Mouse (Mus musculus): ENCODE results near the gene Ogfod1. TPM values are rescaled to one million over a fixed set of nuclear protein-coding genes. Genes with fewer than 3 reads are reported as not detected.
A peak's percentile ranks its signal among the peaks of the same experiment; 100 is the strongest.

The Ogfod1 gene
- 10 to 100 TPM; 23.0 to 31.3 (median 27.4) TPM for total RNA-seq (2022)

DNA sequence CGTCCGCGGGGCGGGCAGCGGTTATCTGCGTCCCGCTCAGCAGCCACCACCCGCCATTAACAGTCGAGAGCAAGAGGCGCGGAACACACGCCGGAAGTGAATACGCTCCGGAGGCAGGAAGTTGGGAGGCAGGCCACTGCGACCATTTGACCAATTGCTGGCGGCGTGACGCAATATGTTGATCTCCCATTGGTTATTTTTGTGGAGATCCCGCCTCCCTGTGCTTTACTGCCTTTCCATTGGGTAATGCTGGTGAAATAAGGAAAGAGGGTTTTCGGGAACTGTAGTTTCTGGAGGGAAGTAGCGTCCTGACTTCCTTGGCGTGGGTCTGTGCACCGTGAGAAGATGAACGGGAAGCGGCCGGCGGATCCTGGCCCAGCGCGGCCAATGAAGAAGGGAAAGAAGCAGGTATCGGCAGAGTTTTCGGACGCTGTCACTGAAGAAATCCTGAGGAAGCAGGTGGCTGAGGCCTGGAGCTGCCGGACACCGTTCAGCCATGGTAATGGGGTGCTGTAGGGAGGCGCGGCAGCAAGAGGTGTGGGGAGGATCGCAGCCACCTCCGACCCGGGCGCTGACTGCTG lies at the start of gene Ogfod1, which contains the start of gene Nudt21:
Ogfod1 (plus strand) TSS at position 255 of the 581 bp plus-strand sequence.
Nudt21 (minus strand) TSS at position 88 of the 581 bp plus-strand sequence.
- peak; percentile 94 for DNase-seq

DNA sequence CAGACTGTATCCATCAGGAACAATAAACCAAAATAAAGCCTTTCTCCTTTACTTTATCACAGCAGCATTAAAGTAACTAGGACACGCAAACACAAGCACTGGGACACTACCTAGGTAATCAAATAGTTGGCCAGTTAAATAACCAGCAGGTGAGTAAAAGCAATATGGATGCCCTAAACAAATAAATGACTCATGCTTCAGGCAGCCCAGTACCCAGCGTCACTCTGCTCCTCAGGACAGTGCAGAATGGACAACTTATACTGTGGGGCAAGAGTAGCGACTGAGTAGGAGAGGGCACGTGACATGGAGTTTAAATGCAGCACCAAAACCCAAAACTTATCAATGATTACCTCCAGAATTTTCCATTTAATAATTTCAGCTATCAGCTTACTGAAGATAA lies 47.3 kb upstream of the Ogfod1 start:
- DNase-seq: no peak

DNA sequence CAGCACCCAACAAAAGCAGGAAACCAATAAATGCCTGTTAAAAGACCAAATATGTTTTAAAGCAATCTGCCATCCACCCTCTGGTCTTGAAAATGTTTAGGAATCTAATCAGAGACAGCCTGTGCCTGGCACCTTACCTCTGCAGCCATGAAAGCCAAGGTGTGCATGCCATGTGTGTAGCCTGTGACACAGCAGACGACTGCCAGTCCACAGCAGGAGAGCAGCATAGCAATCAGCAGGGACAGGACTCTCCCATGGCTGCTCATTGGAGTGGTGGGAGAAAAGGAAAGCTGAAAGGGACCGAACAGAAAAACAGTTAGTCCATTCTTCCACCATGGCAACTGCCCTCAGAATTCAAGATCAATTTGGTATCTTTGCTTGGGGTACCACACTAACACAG lies 38.0 kb upstream of the Ogfod1 start:
- DNase-seq: no peak

DNA sequence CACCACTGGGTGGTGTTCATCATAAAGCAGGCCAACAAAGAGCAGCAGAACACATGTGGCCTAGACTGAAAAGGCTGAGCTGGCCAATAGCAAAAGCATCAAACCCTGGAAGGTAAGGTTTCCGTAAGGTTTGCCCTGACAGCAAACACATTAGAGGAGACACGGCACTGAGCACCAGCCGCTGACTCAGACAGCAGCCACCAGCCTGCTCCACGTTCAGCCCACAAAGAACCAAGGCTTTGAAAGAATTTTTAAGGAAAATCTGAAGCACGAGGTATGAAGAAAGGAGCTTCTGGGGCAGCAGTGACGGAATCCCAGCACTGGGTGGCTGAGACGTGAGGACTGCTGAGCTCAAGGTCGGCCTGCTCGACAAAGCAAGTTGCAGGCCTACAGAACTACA lies 32.9 kb upstream of the Ogfod1 start:
- no peak for DNase-seq

DNA sequence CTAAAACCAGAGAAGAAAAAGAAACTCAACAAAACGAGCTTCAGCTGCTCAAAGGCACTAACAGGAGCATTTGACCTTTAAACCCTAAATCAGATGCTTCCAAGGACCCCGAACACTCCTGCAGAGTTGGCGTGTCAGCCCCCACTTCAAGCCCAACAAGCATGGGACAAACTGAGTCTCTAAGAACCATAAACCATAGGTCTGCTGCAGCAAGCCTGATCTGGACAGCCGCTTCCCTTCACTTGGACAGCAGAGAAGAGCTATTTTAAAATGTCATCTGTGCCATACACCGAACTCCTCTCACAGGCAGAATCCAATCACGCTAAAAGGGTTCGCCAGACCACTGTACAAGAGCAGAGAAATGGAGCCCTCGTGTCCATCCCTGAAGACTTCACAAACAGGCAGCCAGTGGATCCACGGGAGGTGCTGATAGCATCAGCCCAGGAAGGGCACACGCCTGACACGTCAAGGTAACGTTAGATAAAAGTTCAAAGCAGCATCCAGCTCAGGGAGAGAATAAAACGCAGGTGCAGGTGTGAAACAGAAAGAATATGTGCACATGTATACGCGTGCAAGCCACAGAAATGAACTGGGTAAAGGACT lies 27.7 kb upstream of the Ogfod1 start:
- DNase-seq: no peak

DNA sequence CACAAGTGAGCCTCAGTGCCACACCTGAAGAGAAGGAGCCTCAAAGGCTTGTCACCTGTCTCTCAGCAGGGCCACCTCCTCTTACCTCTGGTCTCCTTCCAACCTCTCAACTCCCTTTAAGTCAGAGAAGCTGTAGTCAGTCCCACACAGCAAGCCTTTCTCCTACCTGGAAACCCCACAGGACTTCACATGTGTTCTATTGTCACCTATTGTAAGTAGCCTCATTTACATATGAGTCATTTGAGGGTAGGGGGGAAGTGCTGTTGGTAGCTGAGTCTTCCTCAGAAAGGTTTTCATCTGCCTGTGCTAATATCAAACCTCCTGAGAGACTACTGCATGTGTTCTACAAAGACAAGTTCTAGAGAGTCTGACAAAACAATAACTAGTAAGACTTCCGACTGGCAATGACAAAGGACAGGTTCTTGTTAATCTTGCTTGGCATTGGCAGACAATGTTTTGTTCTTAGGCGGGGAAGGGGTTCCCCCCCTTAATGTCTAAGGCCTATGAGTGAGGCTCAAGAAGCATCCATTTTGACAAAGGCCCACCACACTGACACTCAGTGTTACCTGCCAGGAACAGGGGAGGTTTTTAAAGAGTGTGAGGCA lies 26.8 kb upstream of the Ogfod1 start:
- DNase-seq: no peak

DNA sequence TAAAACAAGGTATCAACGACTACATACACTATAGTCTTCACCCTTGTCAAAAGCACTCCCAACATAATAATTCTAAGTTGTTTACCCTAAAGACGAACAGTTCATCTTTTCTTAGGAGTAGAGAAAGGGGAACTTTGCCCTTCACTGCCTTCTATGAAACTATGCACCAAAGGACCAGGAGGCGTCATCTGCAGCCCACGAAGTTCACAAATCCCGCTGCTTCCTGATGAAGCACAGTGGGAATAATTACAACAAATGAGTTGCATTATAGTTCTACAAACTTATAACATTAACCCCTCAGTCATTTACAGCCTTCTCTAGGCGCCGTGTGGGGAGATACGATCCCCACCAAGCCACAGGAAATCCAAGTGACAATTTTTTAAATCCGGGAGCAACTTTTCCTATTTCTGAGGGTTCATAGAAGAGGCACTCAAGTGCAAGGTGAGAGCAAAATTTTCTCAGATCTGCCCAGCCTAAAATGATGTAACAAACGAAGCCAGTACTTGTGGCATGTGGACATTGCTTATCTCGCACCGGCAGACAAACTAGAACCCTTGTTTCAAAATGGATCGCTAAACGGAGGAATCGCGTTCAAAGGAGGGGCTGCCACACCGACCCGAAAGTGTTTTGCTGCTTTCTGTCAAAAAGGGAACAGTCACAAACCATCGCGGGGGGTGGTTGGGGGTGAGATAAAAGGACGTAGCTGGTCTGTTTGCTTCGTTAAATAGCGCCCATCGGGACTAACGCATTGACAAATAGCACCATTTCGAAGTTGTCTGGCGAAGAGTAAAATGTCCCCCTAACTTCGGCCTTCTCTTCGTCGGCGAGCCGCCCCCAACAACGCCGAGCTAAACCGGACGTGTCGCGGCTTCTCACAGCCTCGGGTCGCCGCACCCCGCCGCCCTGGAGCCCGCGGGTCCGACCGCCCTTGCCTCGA lies 25.7 kb upstream of the Ogfod1 start:
- DNase-seq: no peak

DNA sequence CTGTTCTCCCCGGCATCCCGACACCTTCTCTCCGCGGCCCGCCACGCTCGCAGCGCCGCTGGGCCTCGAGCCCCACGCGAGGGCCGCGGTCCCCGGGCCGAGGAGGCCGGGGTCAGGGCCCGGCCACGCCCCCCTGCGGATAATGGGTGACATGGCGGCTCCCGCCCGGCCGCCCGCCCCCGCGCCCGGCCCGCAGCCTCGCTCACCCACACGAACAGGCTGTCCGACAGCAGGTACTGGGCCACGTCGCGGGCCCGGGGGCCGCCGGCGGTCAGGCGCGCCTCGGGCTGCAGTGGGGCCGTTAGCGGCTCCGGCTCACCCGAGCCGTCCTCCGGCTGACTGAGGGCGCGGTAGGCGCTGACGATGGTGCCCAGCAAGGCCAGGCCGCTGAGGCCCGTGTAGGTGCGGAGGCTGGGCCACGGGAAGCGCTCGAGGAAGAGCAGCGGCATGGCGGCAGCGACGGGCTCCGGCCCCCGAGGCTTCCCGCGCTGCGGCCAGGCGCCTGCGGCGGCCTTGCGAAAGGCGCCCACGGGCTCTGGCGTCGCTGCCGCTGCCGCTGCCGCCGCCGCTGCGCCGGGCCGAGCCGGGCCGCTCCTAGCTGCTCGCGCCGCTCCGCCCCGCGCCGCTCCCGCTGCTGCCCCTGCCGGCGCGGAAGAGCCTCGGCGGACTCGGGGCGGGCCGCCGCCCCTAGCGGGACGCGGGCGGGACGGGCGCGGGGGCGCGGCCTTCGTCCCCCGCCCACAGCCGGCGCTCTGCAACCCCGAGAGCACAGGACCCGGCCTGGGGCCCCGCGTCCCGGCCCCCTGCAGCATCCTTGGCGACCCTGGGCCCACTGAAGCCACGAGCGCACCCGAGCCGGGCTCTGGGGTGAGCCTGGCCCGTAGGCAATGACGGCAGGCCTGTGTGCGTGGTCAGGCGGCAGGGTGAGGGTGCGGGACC lies 24.7 kb upstream of the Ogfod1 start, which contains the start of gene Amfr:
Amfr (minus strand) TSS at position 830 of the 939 bp plus-strand sequence.
- DNase-seq: peak; percentile 40

DNA sequence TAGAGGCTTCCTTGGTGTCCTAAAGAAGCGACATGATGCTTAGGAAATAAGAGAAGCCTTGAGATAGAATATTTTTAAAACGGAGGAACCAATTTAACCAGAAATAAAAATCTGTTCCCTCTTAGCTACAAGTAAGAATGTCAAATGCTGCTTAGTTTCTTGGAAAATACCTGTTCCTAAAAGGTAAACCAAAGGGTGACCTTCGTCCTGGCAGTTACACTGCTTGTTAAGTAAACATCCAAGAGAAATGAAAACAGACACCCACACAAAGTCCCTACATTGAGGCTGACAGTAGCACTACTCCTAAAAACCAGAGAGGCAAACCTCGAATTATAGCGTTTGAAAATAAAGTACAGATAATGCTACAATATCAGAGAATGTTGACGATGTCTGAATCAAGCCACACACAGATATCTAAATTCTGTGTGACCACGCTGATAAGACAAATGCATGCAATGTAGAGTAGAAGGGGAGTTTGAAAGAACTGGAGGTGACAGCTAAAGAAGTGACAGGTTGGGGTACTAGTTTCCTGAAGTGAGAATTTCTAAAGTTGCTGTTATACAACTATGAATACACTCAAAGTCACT lies 23.9 kb upstream of the Ogfod1 start:
- DNase-seq: no peak

DNA sequence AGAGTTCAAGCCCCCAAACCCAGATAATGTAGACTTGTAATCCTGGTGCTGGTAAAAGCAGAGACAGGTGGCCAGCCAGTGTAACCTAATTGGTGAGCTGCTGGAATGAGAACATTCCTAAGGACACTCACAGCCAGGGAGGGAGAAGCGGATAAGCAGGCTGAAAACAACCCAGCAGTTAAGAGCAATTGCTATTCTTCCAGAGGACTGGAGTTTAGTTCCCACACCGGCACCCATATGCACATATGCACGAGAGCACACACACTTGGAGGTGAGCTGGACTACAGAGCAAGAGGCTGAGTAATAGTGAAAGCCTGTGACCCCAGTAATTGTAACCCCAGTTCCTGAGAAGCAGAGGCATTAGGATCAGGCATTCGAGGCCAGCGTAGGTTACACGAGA lies 13.1 kb upstream of the Ogfod1 start:
- no peak for DNase-seq

DNA sequence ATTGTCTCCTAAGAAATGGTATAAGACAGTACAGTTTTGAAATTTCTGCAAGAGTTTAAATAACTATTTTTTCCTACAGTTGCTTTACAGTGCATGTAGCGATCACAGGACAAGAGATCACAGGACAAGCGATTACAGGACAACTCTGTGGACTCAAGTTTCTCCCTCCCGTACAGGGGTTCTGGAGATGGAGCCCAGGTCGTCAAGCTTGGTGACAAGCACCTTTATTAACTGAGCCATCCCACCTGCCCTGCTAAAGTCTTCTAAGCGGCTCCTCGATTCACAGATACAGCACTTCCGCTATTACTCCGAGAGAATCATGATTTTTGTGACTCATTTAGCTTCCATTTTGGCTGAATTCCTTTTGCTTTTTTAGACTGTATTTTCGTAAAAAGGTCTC lies 7.3 kb upstream of the Ogfod1 start:
- no peak for DNase-seq

DNA sequence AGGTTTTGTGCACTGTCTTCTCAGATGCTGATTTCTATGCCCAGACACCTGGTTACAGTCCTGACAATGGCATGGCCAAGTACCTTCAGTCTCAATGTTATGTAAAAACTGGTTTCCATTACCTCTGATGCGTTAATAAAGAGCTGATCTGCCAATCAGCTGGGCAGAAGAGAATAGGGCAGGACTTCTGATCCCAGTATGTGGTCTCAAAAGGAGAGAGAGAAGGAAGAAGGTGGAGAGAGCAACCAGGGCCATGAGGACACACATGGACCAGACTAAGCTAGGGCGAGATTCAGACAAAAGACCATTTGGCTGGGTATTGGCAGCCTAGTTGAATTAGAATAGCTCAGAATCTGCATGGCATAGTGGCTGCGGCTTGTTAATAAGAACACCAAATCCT lies 3.4 kb upstream of the Ogfod1 start:
- no peak for DNase-seq

DNA sequence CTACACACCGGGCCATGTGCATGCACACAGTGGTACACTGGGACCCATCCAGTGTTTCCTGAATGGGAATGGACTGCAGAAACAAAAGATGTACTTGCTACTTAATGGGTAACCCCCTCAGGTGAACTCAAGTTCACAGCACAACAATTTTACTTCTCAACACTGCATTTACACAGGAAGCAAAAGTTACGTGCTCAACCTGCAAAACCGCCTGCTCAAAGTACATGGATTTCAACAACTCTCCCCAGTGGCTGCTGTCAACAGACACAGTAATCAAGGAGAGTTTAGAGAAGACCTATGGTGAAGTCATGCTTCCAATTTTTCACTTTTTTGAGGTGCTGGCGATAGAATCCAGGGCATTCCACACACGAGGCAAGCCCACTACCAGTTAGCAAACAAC lies 1.8 kb upstream of the Ogfod1 start:
- no peak for DNase-seq

DNA sequence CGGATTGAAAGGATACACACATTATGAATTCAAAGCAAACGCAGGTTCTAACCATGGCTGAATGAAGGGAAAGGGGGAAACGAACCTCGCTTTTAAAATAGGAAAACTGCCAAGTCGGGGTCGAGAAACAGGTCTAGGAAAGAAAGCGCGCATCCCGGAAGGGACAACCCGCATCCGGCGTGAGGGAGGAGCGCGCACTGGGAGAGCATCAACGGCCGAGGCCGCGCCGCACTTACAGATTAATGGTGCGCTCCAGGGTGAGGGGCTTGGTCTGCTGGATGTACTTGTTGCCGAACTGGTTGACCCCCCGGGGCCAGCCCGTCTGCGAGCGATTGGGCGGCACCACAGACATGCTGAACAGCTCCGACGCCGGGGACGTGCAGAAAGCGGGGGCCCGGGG lies 457 bp upstream of the Ogfod1 start:
- DNase-seq: peak; percentile 55

DNA sequence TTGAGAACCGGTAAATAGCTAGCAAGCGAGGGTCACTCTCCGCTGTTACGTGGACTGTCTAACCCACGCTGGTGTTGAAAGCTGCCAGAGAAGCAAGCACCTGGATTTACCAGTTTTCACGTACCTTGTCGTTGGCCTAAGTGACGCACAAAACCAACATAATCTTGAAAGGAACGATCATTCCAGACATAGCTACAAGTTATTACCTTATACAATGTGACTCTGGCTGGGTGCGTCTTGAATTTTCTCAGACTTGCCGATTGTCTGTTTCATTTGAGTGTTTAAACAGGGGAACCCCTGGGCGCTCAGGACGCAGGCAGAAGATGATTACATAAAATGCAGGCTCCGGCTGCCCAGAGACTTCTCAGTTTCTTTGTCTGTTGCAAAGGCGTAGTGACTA lies 808 bp downstream of the Ogfod1 start:
- no peak for DNase-seq

DNA sequence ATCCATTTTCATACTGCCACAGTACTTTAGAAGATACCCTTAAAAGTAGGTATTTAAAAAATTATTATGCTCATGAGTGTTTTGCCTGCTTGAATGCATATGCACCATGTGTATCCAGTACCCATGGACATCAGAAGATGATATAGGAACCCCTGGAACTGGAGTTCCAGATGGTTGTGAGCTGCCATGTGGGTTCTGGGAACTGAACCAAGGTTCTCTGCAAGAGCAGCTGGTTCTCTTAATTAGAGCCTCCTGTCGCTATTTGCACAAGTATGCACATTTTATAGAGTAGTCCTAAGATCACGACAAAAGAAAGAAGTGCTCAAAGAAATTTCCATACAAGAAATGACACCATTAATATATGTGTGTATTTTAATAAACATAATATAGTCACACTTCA lies 10.8 kb downstream of the Ogfod1 start:
- DNase-seq: no peak

DNA sequence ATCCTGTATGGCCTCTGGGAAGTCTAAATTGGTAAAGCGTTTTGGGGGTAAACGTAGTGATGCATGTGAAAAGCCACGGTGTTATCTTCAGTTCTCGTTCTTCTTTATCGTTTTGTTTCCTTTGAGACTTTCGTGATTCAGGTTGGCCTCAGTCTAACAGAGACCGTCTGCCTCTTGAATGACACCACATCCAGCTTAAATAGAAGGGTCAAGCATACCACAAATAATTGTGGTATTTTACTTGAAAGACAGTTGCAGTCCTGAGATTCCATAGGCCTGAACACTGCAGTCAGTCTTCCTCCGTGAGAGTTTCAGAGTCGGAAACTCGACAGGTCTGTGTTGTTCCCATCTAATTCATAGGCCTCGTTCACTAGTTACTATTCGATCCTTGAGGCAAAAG lies 15.7 kb downstream of the Ogfod1 start:
- no peak for DNase-seq

DNA sequence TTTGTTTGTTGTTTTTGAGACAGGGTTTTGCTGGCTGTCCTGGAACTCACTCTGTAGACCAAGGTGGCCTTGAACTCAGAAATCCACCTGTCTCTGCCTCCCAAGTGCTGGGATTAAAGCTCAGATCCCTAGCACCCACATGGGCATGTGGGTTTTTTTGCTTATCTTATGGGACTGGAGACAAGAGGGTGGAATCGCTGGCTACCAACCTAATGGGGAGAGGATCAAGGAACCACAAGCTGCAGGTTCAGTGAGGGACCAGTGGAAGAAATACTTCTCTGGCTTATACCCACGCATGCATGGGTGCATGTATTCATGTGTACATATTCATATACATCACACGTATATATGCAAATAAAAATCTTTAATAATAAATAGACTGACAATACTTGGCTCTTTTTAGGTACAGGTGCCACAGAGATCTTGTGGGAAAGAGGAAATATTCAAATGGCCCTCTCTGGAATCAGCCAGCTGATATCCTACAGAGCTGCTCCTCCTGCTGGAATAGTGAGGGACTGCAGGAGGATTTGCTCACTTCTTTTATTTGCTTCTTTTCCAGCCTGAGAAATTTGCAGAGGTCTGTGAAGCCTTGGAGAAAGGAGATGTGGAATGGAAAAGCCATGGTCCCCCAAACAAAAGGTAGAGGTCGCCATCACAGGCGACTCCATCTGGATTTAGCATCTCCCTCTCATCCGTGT lies 20.3 kb downstream of the Ogfod1 start:
- DNase-seq: no peak

DNA sequence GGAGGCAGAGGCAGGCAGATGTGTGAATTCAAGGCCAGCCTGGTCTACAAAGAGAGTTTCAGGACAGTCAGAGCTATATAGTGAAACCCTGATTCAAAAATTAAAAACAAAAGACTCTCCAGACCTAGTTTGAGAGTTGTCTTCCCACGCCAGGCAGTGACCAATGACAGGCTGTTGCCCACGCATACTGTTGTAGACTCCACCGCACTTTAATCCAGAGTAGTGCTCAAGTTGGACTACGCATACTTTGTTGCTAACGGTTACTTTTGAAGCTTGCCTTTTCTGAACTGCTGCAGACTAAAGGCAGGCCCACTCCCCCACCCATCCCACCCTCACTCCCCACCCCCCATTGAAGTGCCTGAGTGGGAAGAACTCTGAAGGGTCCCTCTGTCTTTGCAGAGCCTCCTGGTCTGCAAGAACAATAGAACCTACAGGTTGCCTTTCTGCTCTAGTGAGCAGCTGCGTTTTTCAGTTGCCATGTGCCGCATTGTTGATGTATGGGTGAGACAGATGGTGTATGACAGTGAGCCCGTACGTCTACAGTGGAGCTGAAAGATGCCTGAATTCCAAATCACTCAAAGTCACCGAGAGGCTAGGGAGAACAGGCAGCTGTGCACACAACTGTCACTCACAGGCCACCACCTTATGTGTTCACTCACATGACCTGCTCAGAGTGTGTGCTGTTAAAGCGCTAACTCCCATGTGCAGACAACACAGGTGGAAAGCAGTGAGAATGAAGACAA lies 29.3 kb downstream of the Ogfod1 start:
- no peak for DNase-seq

DNA sequence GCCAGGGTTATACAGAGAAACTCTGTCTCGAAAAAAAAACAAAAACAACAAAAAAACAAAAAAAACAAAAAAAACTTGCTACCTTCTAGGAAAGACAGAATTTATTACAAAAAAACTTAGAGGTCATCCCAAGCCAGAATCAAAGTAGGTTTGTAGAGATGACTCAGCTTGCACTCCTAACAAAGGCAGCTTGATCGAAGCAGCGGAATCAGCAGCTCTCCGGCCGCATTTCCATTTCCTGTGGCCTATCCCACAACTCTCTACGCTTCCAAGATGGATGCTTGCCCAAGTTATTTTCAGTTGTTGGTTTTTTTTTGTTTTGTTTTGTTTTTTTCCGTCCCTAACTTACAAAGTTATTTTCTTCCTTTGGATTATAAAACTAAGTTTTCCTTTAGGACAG lies 31.8 kb downstream of the Ogfod1 start:
- no peak for DNase-seq

Measured in adrenal gland, adult 8-10 months (tissue).